In genomic region chr10:56979601-56980000, GRCm38 (mm10) we compare ENCODE assay signal across 18 mouse cellular contexts.
DNase-seq lines count a peak whose midpoint lies in the region; ATAC-seq lines count a peak whose summit lies in the region.
"Had no signal": no experiment of that assay in that cellular context is flagged by ENCODE, and none has a peak within 500 bp of the region (broad histone marks: within the 10 kb centered on the region; RNA-seq: fewer than 3 reads in every experiment).

No protein-coding gene starts in this region.

- H3K27ac ChIP-seq in heart, embryonic 15.5 days: peak overlapping the region; percentile 80; the same call in 1 of the 2 replicates
- H3K27ac ChIP-seq in heart, embryonic 12.5 days (ENCODE audit: poor library complexity, severe bottlenecking): no peak overlapping the region
- H3K27ac ChIP-seq in midbrain, embryonic 14.5 days (replicated peaks; ENCODE audit: low read depth, low read length): no peak overlapping the region
- H3K27ac ChIP-seq in midbrain, embryonic 10.5 days (replicated peaks): no peak overlapping the region
- H3K27ac ChIP-seq in limb, embryonic 10.5 days: peak overlapping the region; percentile 74
- H3K27ac ChIP-seq: forebrain, embryonic 13.5 days; gastrocnemius, adult 2 months; hindbrain, postnatal 0 days; liver, embryonic 13.5 days had no signal

- no peaks in the 10 kb centered on the region for H3K9me3 ChIP-seq in heart, embryonic 15.5 days (replicated peaks)
- no peaks in the 10 kb centered on the region for H3K9me3 ChIP-seq in heart, embryonic 12.5 days (replicated peaks)
- H3K9me3 ChIP-seq in midbrain, embryonic 14.5 days (ENCODE audit: control insufficient read depth, low read length): no peaks in the 10 kb centered on the region
- no peaks in the 10 kb centered on the region for H3K9me3 ChIP-seq in midbrain, embryonic 10.5 days (replicated peaks)
- no peaks in the 10 kb centered on the region for H3K9me3 ChIP-seq in limb, embryonic 10.5 days (replicated peaks)
- H3K9me3 ChIP-seq: forebrain, embryonic 13.5 days; liver, embryonic 13.5 days; megakaryocyte, embryonic 14.5 days had no signal

- DNase-seq in midbrain, embryonic 14.5 days: peak; percentile 9
- no peak for DNase-seq in midbrain, embryonic 10.5 days (ENCODE audit: low spot score)
- peak; percentile 53 for DNase-seq in limb, embryonic 10.5 days (ENCODE audit: low spot score)
- no peak for DNase-seq in cerebellum, postnatal 25 days
- DNase-seq in frontal cortex, postnatal 10 days (ENCODE audit: low spot score in 2 of 2): no peak
- DNase-seq: cerebellum, postnatal 14 days; gastrocnemius, adult 2 months; kidney, adult 9 months; liver, embryonic 13.5 days; right cerebral cortex, adult 18-20 months; spleen, adult 18-20 months; thymus, postnatal 25 days had no signal

- H3K9ac ChIP-seq in heart, embryonic 15.5 days: no peak overlapping the region
- H3K9ac ChIP-seq in heart, embryonic 12.5 days: no peak overlapping the region
- H3K9ac ChIP-seq in midbrain, embryonic 14.5 days (replicated peaks; ENCODE audit: low read length): no peak overlapping the region
- H3K9ac ChIP-seq: forebrain, embryonic 13.5 days; liver, embryonic 13.5 days had no signal

- no peak overlapping the region for H3K4me3 ChIP-seq in heart, embryonic 15.5 days
- H3K4me3 ChIP-seq in heart, embryonic 12.5 days: no peak overlapping the region
- no peak overlapping the region for H3K4me3 ChIP-seq in midbrain, embryonic 14.5 days (replicated peaks; ENCODE audit: low read depth, low read length)
- no peak overlapping the region for H3K4me3 ChIP-seq in midbrain, embryonic 10.5 days
- H3K4me3 ChIP-seq in limb, embryonic 10.5 days: no peak overlapping the region
- H3K4me3 ChIP-seq: forebrain, embryonic 13.5 days; gastrocnemius, adult 2 months; liver, embryonic 13.5 days; megakaryocyte, embryonic 14.5 days had no signal

- no peak overlapping the region for H3K4me2 ChIP-seq in heart, embryonic 15.5 days
- H3K4me2 ChIP-seq in heart, embryonic 12.5 days: no peak overlapping the region
- no peak overlapping the region for H3K4me2 ChIP-seq in midbrain, embryonic 14.5 days (ENCODE audit: low read length)
- H3K4me2 ChIP-seq: forebrain, embryonic 13.5 days; liver, embryonic 13.5 days had no signal

- 49% methylated on average over 3 of the region's 3 CpGs for WGBS in heart, embryonic 15.5 days
- 42% methylated on average over 3 of the region's 3 CpGs for WGBS in heart, embryonic 12.5 days
- 53% methylated on average over 3 of the region's 3 CpGs for WGBS in midbrain, embryonic 14.5 days
- 43% methylated on average over 3 of the region's 3 CpGs for WGBS in midbrain, embryonic 10.5 days
- WGBS in limb, embryonic 10.5 days: 16% methylated on average over 3 of the region's 3 CpGs

- no peaks in the 10 kb centered on the region for H3K36me3 ChIP-seq in heart, embryonic 15.5 days
- H3K36me3 ChIP-seq in heart, embryonic 12.5 days: no peaks in the 10 kb centered on the region
- no peaks in the 10 kb centered on the region for H3K36me3 ChIP-seq in midbrain, embryonic 14.5 days (ENCODE audit: control insufficient read depth, insufficient read depth, low read length)
- H3K36me3 ChIP-seq in midbrain, embryonic 10.5 days: no peaks in the 10 kb centered on the region
- no peaks in the 10 kb centered on the region for H3K36me3 ChIP-seq in limb, embryonic 10.5 days
- H3K36me3 ChIP-seq: liver, embryonic 13.5 days had no signal

- H3K4me1 ChIP-seq in heart, embryonic 15.5 days (replicated peaks): peaks cover 13% of the 10 kb centered on the region
- H3K4me1 ChIP-seq in heart, embryonic 12.5 days (replicated peaks): peaks cover 11% of the 10 kb centered on the region
- H3K4me1 ChIP-seq in midbrain, embryonic 14.5 days (ENCODE audit: control insufficient read depth, insufficient read depth, low read length): no peaks in the 10 kb centered on the region
- no peaks in the 10 kb centered on the region for H3K4me1 ChIP-seq in midbrain, embryonic 10.5 days
- H3K4me1 ChIP-seq in limb, embryonic 10.5 days: peaks cover 48% of the 10 kb centered on the region
- H3K4me1 ChIP-seq: liver, embryonic 13.5 days; megakaryocyte, embryonic 14.5 days had no signal

- no peaks in the 10 kb centered on the region for H3K27me3 ChIP-seq in heart, embryonic 15.5 days
- no peaks in the 10 kb centered on the region for H3K27me3 ChIP-seq in heart, embryonic 12.5 days (replicated peaks)
- H3K27me3 ChIP-seq in midbrain, embryonic 14.5 days (ENCODE audit: control insufficient read depth, insufficient read depth, low read length): no peaks in the 10 kb centered on the region
- H3K27me3 ChIP-seq in midbrain, embryonic 10.5 days (ENCODE audit: low read depth, poor library complexity, severe bottlenecking): no peaks in the 10 kb centered on the region
- no peaks in the 10 kb centered on the region for H3K27me3 ChIP-seq in limb, embryonic 10.5 days (ENCODE audit: low read depth, poor library complexity, severe bottlenecking)
- H3K27me3 ChIP-seq: forebrain, embryonic 13.5 days; liver, embryonic 13.5 days; megakaryocyte, embryonic 14.5 days; Patski had no signal

- no peak for ATAC-seq in heart, embryonic 15.5 days (replicated peaks; ENCODE audit: insufficient number of reproducible peaks, insufficient read depth, low FRiP score, low read depth)
- ATAC-seq in heart, embryonic 12.5 days (ENCODE audit: insufficient number of reproducible peaks, low FRiP score): no peak
- ATAC-seq in midbrain, embryonic 14.5 days (ENCODE audit: low FRiP score, low TSS enrichment): no peak
- ATAC-seq: forebrain, embryonic 13.5 days; hindbrain, postnatal 0 days; Patski had no signal

Comparison
In these comparisons a context has a peak if more than half of its experiments do, and no peak if none do; other contexts are left out.
1. H3K27ac ChIP-seq: peak in heart, embryonic 15.5 days (single experiment) and limb, embryonic 10.5 days (single experiment); none in heart, embryonic 12.5 days (single experiment), midbrain, embryonic 14.5 days (single experiment) and midbrain, embryonic 10.5 days (single experiment).
2. DNase-seq: peak in midbrain, embryonic 14.5 days (single experiment) and limb, embryonic 10.5 days (single experiment); none in midbrain, embryonic 10.5 days (single experiment), cerebellum, postnatal 25 days (0 of 2) and frontal cortex, postnatal 10 days (0 of 2).